Mouse (Mus musculus) adrenal gland, postnatal 14 days (tissue): ENCODE results near the gene Mmp11. TPM values are rescaled to one million over a fixed set of nuclear protein-coding genes. Genes with fewer than 3 reads are reported as not detected.

Experiments
- DNase-seq: peaks from one replicate; pipeline ENCODE4 v3.0.0; 2021; ENCODE audit warnings: mixed read lengths
- total RNA-seq: library from RNA; stranded (reverse); gene quantifications from 2 replicates; pipeline ENCODE4 v1.2.3, GENCODE M21; 2021

Mmp11 gene
- total RNA-seq, 1 experiment from 2014 or later, result 8.6 TPM

GRCm38 (mm10) chr10:75937851-75938643, 1.8 kb upstream of the Mmp11 start:
- DNase-seq, result peak; percentile 71

GRCm38 (mm10) chr10:75936909-75937667, 792 bp upstream of the Mmp11 start:
- DNase-seq, result peak; percentile 54

- DNase-seq, result no peak
Observed at GRCm38 (mm10) chr10:75934991-75935390, 1.3 kb downstream of the Mmp11 start.

- no peak for DNase-seq
Observed at GRCm38 (mm10) chr10:75932891-75933290, 3.4 kb downstream of the Mmp11 start, which contains the start of gene Chchd10. Chchd10 (plus strand) TSS chr10:75933130.

- peak; percentile 78 for DNase-seq
Observed at GRCm38 (mm10) chr10:75932081-75932678, 4.1 kb downstream of the Mmp11 start.

- DNase-seq, result no peak
Observed at GRCm38 (mm10) chr10:75931311-75931710, 5.0 kb downstream of the Mmp11 start.

GRCm38 (mm10) chr10:75930304-75930703, 6.0 kb downstream of the Mmp11 start:
- peak; percentile 43 for DNase-seq

GRCm38 (mm10) chr10:75926396-75926795, 9.9 kb downstream of the Mmp11 start:
- DNase-seq, result no peak

- no peak for DNase-seq
Observed at GRCm38 (mm10) chr10:75924324-75924723, 12.0 kb downstream of the Mmp11 start.

GRCm38 (mm10) chr10:75921726-75922560, 14.4 kb downstream of the Mmp11 start:
- DNase-seq, result no peak

GRCm38 (mm10) chr10:75921026-75921725, 15.1 kb downstream of the Mmp11 start, which contains the start of gene Smarcb1:
Smarcb1 (minus strand) TSS chr10:75921617.
- peak; percentile 96 for DNase-seq

- DNase-seq, result no peak
Observed at GRCm38 (mm10) chr10:75919026-75919425, 17.3 kb downstream of the Mmp11 start.

- DNase-seq, result no peak
Observed at GRCm38 (mm10) chr10:75916840-75917239, 19.5 kb downstream of the Mmp11 start.

- DNase-seq, result no peak
Observed at GRCm38 (mm10) chr10:75915557-75915956, 20.7 kb downstream of the Mmp11 start.

- no peak for DNase-seq
Observed at GRCm38 (mm10) chr10:75913013-75913589, 23.2 kb downstream of the Mmp11 start.

- DNase-seq, result no peak
Observed at GRCm38 (mm10) chr10:75910698-75911097, 25.6 kb downstream of the Mmp11 start.

GRCm38 (mm10) chr10:75906882-75907281, 29.4 kb downstream of the Mmp11 start:
- no peak for DNase-seq

- DNase-seq, result no peak
Observed at GRCm38 (mm10) chr10:75904391-75904790, 31.9 kb downstream of the Mmp11 start.

- peak; percentile 76 for DNase-seq
Observed at GRCm38 (mm10) chr10:75898846-75899245, 37.5 kb downstream of the Mmp11 start.

- peak; percentile 31 for DNase-seq
Observed at GRCm38 (mm10) chr10:75898039-75898564, 38.2 kb downstream of the Mmp11 start.

GRCm38 (mm10) chr10:75897373-75897772, 38.9 kb downstream of the Mmp11 start:
- DNase-seq, result peak; percentile 84
